Mouse (Mus musculus) MN1 (cell line): ENCODE measurements around the gene Ptpn21.

ENCODE experiments used
- DNase-seq: peaks from one replicate; pipeline ENCODE4 v3.0.0-alpha.2; 2016; ENCODE audit warnings: low spot score

The Ptpn21 gene

GRCm38 (mm10) chr12:98724224-98724623 is 13.0 kb downstream of the Ptpn21 start:
- DNase-seq = no peak

- peak; percentile 8 for DNase-seq
These were observed 16.2 kb downstream of the Ptpn21 start for GRCm38 (mm10) chr12:98721030-98721429.

GRCm38 (mm10) chr12:98720628-98721027 is 16.6 kb downstream of the Ptpn21 start:
- peak; percentile 57 for DNase-seq

- DNase-seq = no peak
These were observed 21.1 kb downstream of the Ptpn21 start for GRCm38 (mm10) chr12:98716142-98716541.

GRCm38 (mm10) chr12:98714757-98715156 is 22.4 kb downstream of the Ptpn21 start:
- no peak for DNase-seq

GRCm38 (mm10) chr12:98713621-98714103 is 23.5 kb downstream of the Ptpn21 start:
- DNase-seq = no peak

GRCm38 (mm10) chr12:98712819-98713218 is 24.4 kb downstream of the Ptpn21 start:
- DNase-seq = no peak

- DNase-seq = no peak
These were observed 33.2 kb downstream of the Ptpn21 start for GRCm38 (mm10) chr12:98703961-98704360.

- DNase-seq = no peak
These were observed 33.7 kb downstream of the Ptpn21 start for GRCm38 (mm10) chr12:98703554-98703953.

GRCm38 (mm10) chr12:98701564-98701963 is 35.6 kb downstream of the Ptpn21 start:
- no peak for DNase-seq

GRCm38 (mm10) chr12:98697202-98697601 is 40.0 kb downstream of the Ptpn21 start:
- no peak for DNase-seq

GRCm38 (mm10) chr12:98690230-98690629 is 47.0 kb downstream of the Ptpn21 start:
- no peak for DNase-seq

GRCm38 (mm10) chr12:98683574-98683973 is 53.6 kb downstream of the Ptpn21 start:
- DNase-seq = no peak

GRCm38 (mm10) chr12:98683171-98683570 is 54.0 kb downstream of the Ptpn21 start:
- no peak for DNase-seq

- DNase-seq = no peak
These were observed 55.0 kb downstream of the Ptpn21 start for GRCm38 (mm10) chr12:98682196-98682595.

GRCm38 (mm10) chr12:98679906-98680305 is 57.3 kb downstream of the Ptpn21 start:
- DNase-seq = no peak

- no peak for DNase-seq
These were observed 59.9 kb downstream of the Ptpn21 start for GRCm38 (mm10) chr12:98677336-98677735.

GRCm38 (mm10) chr12:98676861-98677260 is 60.3 kb downstream of the Ptpn21 start:
- no peak for DNase-seq

GRCm38 (mm10) chr12:98674627-98675143 is 62.5 kb downstream of the Ptpn21 start:
- DNase-seq = peak; percentile 51

- no peak for DNase-seq
These were observed 63.3 kb downstream of the Ptpn21 start for GRCm38 (mm10) chr12:98673879-98674278.

- no peak for DNase-seq
These were observed 66.8 kb downstream of the Ptpn21 start for GRCm38 (mm10) chr12:98670429-98670828.

GRCm38 (mm10) chr12:98669864-98670263 is 67.3 kb downstream of the Ptpn21 start:
- DNase-seq = peak; percentile 52

- no peak for DNase-seq
These were observed 68.1 kb downstream of the Ptpn21 start for GRCm38 (mm10) chr12:98669086-98669485.

- peak; percentile 32 for DNase-seq
These were observed 68.9 kb downstream of the Ptpn21 start for GRCm38 (mm10) chr12:98668132-98668814.
